Mouse (Mus musculus) CD8-positive naive resting alpha-beta T cell, adult 2 months (primary cell): ENCODE data around the gene Rapgef4.
A peak's percentile ranks its signal among the peaks of the same experiment; 100 is the strongest.

Experiments
- DNase-seq, 2 experiments: peaks; one replicate each; pipeline ENCODE4 v3.0.0; 2022; ENCODE audit warnings: low read depth in 2 of 2, low spot score in 2 of 2

Rapgef4 gene

GRCm38 (mm10) chr2:72226006-72226405 lies 245.0 kb downstream of the Rapgef4 start:
- DNase-seq, result no peak

- no peak for DNase-seq
These were observed 246.4 kb downstream of the Rapgef4 start for GRCm38 (mm10) chr2:72227416-72227815.

GRCm38 (mm10) chr2:72228881-72229280 lies 247.8 kb downstream of the Rapgef4 start:
- DNase-seq, result no peak

GRCm38 (mm10) chr2:72230545-72230944 lies 249.5 kb downstream of the Rapgef4 start:
- DNase-seq, result no peak

GRCm38 (mm10) chr2:72234085-72234484 lies 253.0 kb downstream of the Rapgef4 start:
- DNase-seq, result no peak

- DNase-seq, result peak; percentile 35 to 38
These were observed 253.9 kb downstream of the Rapgef4 start for GRCm38 (mm10) chr2:72234943-72235342.

GRCm38 (mm10) chr2:72235361-72235901 lies 254.4 kb downstream of the Rapgef4 start:
- DNase-seq, result no peak

- no peak for DNase-seq
These were observed 257.4 kb downstream of the Rapgef4 start for GRCm38 (mm10) chr2:72238421-72238820.

GRCm38 (mm10) chr2:72238925-72239324 lies 257.9 kb downstream of the Rapgef4 start:
- DNase-seq, result no peak

- no peak for DNase-seq
These were observed 258.4 kb downstream of the Rapgef4 start for GRCm38 (mm10) chr2:72239456-72239855.

- no peak for DNase-seq
These were observed 259.0 kb downstream of the Rapgef4 start for GRCm38 (mm10) chr2:72239993-72240392.

- no peak for DNase-seq
These were observed 259.7 kb downstream of the Rapgef4 start for GRCm38 (mm10) chr2:72240691-72241090.

- DNase-seq, result no peak
These were observed 260.9 kb downstream of the Rapgef4 start for GRCm38 (mm10) chr2:72241714-72242472.

- no peak for DNase-seq
These were observed 262.1 kb downstream of the Rapgef4 start for GRCm38 (mm10) chr2:72242910-72243675.

- no peak for DNase-seq
These were observed 264.6 kb downstream of the Rapgef4 start for GRCm38 (mm10) chr2:72245631-72246030.

GRCm38 (mm10) chr2:72246376-72246775 lies 265.3 kb downstream of the Rapgef4 start:
- no peak for DNase-seq

- DNase-seq, result no peak
These were observed 266.8 kb downstream of the Rapgef4 start for GRCm38 (mm10) chr2:72247819-72248218.

GRCm38 (mm10) chr2:72252510-72253505 lies 271.8 kb downstream of the Rapgef4 start:
- no peak for DNase-seq

GRCm38 (mm10) chr2:72253882-72254281 lies 272.8 kb downstream of the Rapgef4 start:
- DNase-seq, result no peak

- no peak for DNase-seq
These were observed 274.0 kb downstream of the Rapgef4 start for GRCm38 (mm10) chr2:72254813-72255582.
